Mouse (Mus musculus) right cerebral cortex, adult 18-20 months (tissue): Measurements from ENCODE around the gene Polr2b.
A peak's percentile ranks its signal among the peaks of the same experiment; 100 is the strongest.

Experiments
- DNase-seq: peaks from one replicate; pipeline ENCODE4 v3.0.0; 2022; ENCODE audit warnings: mixed read lengths

Polr2b gene

GRCm38 (mm10) chr5:77299486-77299885 is 10.5 kb upstream of the Polr2b start:
- no peak for DNase-seq

- peak; percentile 9 for DNase-seq
Observed at GRCm38 (mm10) chr5:77301296-77301903, 8.5 kb upstream of the Polr2b start.

- no peak for DNase-seq
Observed at GRCm38 (mm10) chr5:77307821-77308553, 2.0 kb upstream of the Polr2b start.

GRCm38 (mm10) chr5:77309051-77309906 is 668 bp upstream of the Polr2b start:
- no peak for DNase-seq

GRCm38 (mm10) chr5:77314206-77314605 is 4.3 kb downstream of the Polr2b start:
- no peak for DNase-seq

DNA sequence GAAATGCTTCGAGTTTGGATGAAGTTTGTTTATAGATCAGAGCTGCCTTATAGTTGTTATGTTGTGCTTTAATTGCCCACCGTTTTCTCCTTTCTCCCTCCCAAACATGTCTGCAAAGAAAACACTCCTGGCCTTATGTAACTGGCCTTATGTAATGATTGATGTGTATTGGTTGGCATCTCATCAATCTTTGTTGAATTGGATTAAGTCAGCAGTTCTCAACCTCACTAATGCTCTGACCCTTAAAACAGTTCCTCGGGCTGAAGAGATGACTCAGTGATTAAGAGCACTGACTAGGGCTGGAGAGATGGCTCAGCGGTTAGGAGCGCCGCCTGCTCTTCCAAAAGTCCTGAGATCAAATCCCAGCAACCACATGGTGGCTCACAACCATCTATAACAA is 5.0 kb downstream of the Polr2b start:
- DNase-seq = no peak

GRCm38 (mm10) chr5:77324936-77325335 is 15.0 kb downstream of the Polr2b start:
- DNase-seq = no peak

DNA sequence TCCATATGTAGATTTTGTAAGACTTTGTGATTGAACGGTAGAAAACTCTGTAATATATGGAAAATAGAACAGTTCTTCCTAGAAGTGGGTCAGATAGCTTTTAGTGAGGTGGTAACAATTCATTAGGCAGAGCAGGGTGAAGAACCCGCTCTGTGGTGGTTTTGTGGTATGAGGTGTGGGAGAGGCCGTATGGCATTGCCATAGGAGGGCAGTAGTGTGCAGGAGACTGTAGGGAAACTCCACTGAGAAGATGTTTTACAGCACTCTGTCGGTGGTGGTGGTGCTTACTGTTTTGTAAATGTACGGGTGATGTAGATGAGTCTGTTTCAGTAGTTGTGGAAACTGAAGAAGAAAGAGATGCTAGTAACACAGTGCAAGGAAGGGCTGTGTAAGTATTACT is 20.2 kb downstream of the Polr2b start:
- no peak for DNase-seq

DNA sequence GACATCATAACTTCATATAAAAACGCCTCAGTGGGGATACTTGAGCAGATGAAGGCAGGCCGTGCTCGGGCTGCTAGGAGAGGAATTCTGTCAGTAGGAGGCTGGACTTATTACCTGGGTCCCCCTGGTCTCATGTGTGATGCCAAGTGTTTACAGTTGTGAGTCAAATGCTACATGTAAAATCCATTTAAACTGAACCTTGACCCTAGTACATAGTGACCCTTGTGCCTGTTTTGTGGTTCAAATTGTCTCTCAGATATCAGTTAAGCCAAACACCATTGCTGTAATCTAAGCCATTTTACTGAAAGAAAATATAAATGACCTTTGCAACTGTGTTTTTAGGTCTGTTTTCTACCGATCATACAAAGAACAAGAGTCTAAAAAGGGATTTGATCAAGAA is 30.1 kb downstream of the Polr2b start:
- no peak for DNase-seq

GRCm38 (mm10) chr5:77348901-77349300 is 39.0 kb downstream of the Polr2b start:
- no peak for DNase-seq

- DNase-seq = no peak
Observed at GRCm38 (mm10) chr5:77349971-77350658, 40.2 kb downstream of the Polr2b start.

- no peak for DNase-seq
Observed at GRCm38 (mm10) chr5:77351691-77352090, 41.7 kb downstream of the Polr2b start.

DNA sequence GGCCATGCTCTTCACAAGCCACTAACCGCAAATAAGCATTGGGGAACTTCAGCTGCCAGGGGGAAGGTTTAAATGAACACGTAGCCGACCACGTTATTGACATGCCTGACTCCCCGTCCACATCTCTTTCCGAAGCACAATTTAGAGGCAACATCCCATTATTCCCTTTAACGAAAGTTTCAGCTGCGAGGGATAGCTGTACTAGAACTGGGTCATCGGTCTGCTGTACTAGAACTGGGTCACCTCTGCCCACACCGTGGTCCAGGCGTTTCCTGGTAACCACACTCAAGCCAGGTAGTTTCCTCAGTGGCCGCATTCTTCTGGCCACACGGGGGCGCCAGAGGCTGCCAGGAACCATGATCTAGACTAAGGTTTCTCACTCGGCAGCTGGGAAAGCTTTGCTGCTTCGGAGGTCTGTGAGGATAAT is 44.4 kb downstream of the Polr2b start:
- DNase-seq = peak; percentile 89

DNA sequence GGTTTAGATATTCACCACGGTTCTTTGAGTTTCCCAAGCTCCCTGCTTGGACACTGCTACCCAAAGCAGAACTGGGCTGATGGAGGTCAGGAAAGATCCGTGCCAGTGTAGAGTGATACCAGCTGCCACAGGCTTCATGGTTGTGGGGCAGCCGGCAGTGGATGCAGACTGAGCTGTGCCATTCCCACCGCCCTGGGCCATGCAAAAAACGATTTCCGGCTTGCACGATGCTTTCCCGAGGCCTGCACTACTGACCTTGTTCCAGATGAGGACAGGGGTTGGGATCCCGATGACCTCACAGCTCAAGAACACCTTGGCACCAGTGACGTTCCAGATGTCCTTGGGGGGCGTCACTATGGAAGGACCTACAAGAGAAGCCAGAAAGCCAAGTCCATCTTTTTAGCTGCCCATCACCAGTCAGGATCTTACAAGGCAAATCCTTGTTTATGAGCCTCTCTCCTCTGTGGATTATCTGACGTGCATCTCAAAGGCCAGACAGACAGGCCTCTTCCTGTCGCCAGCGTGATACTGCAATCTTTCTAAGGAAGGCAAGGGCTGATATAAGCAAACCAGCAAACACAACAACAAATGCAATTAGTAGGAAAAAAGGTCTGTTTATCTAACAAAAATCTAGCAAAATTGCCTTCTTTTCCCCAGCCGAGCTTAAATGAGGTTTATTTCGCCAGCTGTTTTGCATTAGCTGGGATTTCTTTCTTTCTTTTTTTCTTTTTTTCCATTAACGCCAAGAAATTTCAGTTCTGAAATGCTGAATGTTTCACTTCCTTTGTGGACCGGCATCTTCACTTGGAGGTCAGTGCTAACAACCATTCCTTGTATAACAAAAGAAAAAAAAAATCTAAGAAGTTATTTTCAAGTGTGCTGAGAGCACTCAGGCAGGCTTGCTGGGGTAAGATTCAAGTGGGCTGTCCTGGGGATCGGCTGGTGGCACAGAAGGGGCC is 45.6 kb downstream of the Polr2b start:
- no peak for DNase-seq

DNA sequence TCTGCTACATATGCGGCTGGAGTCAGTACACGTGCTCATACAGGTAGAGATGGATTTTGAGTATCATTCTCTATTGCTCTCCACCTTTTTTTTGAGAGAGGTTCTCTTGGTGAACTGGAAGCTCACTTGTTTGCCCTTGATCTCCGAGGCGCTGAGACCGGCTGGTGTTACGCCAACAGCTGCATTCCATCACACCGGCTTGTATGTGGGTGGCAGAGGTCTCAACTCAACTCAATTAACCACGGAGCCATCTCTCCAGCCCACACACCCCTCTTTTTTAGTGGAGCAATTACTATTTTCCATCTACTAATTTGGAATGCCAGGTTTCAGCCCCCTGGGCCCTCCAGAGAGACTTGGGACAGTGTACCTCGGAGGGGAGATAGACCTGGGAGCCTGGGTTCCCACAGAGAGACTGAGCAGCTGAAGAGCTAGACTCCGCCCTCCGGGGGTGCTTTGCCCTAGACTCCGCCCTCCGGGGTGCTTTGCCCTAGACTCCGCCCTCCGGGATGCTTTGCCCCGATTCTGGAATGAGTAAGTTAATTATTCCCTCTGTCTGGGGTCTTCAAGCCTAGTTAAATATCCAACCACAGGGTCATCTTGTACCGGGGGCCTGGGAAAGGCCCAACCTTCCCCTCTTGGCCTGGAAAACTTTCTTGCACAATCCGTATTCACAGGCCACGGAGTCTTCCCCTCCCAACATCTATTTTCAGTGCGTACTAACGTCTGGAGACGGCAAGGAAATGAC is 47.6 kb downstream of the Polr2b start:
- DNase-seq = no peak

GRCm38 (mm10) chr5:77358347-77358746 is 48.4 kb downstream of the Polr2b start:
- DNase-seq = no peak

DNA sequence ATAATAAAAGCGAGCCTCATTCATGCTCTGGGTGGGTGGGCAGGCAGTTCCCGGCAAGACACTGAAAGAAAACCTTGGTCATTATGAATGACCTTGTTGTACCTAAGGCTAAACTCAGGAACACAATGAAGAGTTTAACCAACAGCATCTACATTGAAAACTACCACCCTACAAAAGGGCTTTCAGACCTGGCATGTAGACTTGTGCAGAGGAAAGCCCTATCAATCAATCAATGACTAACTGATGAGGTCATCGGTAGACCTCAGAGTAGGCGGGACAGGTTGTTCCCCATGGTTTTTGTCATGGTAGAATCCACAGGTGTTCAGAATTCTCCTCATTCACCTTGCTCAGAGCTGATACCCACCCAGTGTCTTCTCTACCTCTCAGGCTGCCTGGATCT is 50.0 kb downstream of the Polr2b start:
- no peak for DNase-seq

GRCm38 (mm10) chr5:77361006-77361405 is 51.1 kb downstream of the Polr2b start:
- DNase-seq = no peak

- DNase-seq = no peak
Observed at GRCm38 (mm10) chr5:77362120-77362519, 52.2 kb downstream of the Polr2b start.

- DNase-seq = peak; percentile 61
Observed at GRCm38 (mm10) chr5:77363650-77364049, 53.7 kb downstream of the Polr2b start.

DNA sequence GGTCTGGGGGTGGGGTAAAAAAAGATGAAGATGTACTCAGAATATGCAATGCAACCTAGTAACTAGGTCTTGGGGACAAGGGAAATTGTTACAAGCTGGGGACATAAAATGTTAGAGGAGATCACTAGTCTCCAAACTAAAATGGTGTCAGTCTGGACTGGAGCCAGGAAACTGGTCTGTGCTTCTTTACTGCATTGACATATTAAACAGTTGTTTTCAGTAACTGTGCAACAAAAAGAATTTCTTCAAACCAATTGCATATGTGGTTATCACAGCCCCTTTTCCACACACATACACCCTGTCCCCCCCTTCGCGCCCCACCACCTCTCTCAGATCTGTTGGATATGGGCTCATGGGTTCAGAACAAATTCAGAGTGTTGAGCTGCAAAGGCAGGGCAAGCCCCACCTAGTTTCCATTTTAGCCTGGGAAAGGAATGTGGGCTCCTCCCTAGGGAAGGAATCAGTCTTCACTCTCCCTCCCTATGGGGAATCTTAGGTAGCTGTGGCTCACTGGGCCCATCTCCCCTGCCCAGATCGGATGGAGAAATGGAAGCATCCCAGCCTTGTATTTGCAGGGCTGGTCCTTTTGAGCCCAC is 54.6 kb downstream of the Polr2b start:
- no peak for DNase-seq
